Mouse (Mus musculus): ENCODE measurements around the gene Lrrc8b. TPM values are rescaled to one million over a fixed set of nuclear protein-coding genes. Genes with fewer than 3 reads are reported as not detected.

The Lrrc8b gene
- polyA plus RNA-seq, 1 experiment from 2014 or later: 11.8 TPM

- Histone ChIP-seq H3K27me3 (ENCODE audit: control insufficient read depth, insufficient read depth, low read length) (no peaks in the 10 kb centered on the region), H3K4me1 (replicated peaks; ENCODE audit: control insufficient read depth, insufficient read depth, low read length) (no peaks in the 10 kb centered on the region), H3K9ac (ENCODE audit: low read length) (no peak overlapping the region), H3K4me3 (ENCODE audit: low read depth, low read length) (no peak overlapping the region), H3K9me3 (ENCODE audit: control insufficient read depth, low read length) (no peaks in the 10 kb centered on the region), H3K4me2 (ENCODE audit: low read depth, low read length, severe bottlenecking) (no peak overlapping the region), H3K27ac (ENCODE audit: low read depth, low read length) (no peak overlapping the region), H3K36me3 (ENCODE audit: control insufficient read depth, insufficient read depth, low read length) (no peaks in the 10 kb centered on the region)
- ATAC-seq (replicated peaks; ENCODE audit: low FRiP score): no peak
- WGBS: 82% methylated on average over 5 of the region's 5 CpGs
- DNase-seq (ENCODE audit: low spot score): no peak
Observed at GRCm38 (mm10) chr5:105460551-105460950, 45.0 kb downstream of the Lrrc8b start.

- 94% methylated on average over 1 of the region's 1 CpGs for WGBS
- Histone ChIP-seq H3K27ac (ENCODE audit: low read depth, low read length) (no peak overlapping the region), H3K9me3 (ENCODE audit: control insufficient read depth, low read length) (no peaks in the 10 kb centered on the region), H3K36me3 (ENCODE audit: control insufficient read depth, insufficient read depth, low read length) (no peaks in the 10 kb centered on the region), H3K4me2 (ENCODE audit: low read depth, low read length, severe bottlenecking) (no peak overlapping the region), H3K9ac (ENCODE audit: low read length) (no peak overlapping the region), H3K4me3 (ENCODE audit: low read depth, low read length) (no peak overlapping the region), H3K27me3 (ENCODE audit: control insufficient read depth, insufficient read depth, low read length) (no peaks in the 10 kb centered on the region), H3K4me1 (replicated peaks; ENCODE audit: control insufficient read depth, insufficient read depth, low read length) (no peaks in the 10 kb centered on the region)
- DNase-seq (ENCODE audit: low spot score): no peak
- no peak for ATAC-seq (replicated peaks; ENCODE audit: low FRiP score)
Observed at GRCm38 (mm10) chr5:105461076-105461475, 45.5 kb downstream of the Lrrc8b start.

DNA sequence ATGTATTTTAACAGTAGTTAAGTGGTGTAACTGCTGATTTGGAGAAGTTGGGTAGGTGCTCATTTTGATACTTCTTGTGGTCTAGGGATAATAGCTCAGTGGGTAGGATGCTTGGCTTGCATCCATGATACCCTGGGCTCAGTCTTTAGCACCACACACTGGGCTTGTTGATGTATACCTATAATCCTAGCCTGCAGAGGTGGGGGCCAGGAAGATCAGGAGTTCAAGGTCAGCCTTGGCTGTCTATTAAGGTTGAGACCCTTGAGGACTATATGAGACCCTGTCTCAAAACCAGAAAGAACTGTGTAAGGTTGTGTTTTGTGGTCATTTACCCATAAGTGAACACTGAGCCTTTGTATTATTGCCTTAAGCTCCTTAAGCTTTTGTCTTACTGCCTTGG lies 49.1 kb downstream of the Lrrc8b start:
- no peak for DNase-seq (ENCODE audit: low spot score)
- Histone ChIP-seq H3K27me3 (ENCODE audit: control insufficient read depth, insufficient read depth, low read length) (no peaks in the 10 kb centered on the region), H3K4me3 (ENCODE audit: low read depth, low read length) (no peak overlapping the region), H3K36me3 (ENCODE audit: control insufficient read depth, insufficient read depth, low read length) (no peaks in the 10 kb centered on the region), H3K9ac (ENCODE audit: low read length) (no peak overlapping the region), H3K9me3 (ENCODE audit: control insufficient read depth, low read length) (no peaks in the 10 kb centered on the region), H3K27ac (ENCODE audit: low read depth, low read length) (no peak overlapping the region), H3K4me1 (replicated peaks; ENCODE audit: control insufficient read depth, insufficient read depth, low read length) (no peaks in the 10 kb centered on the region), H3K4me2 (ENCODE audit: low read depth, low read length, severe bottlenecking) (no peak overlapping the region)
- no peak for ATAC-seq (replicated peaks; ENCODE audit: low FRiP score)

GRCm38 (mm10) chr5:105465550-105465949 lies 50.0 kb downstream of the Lrrc8b start:
- WGBS: 95% methylated on average over 8 of the region's 8 CpGs
- no peak overlapping the region for H3K9ac ChIP-seq (ENCODE audit: low read length)
- H3K27me3 ChIP-seq (ENCODE audit: control insufficient read depth, insufficient read depth, low read length): no peaks in the 10 kb centered on the region
- no peaks in the 10 kb centered on the region for H3K4me1 ChIP-seq (replicated peaks; ENCODE audit: control insufficient read depth, insufficient read depth, low read length)
- H3K4me2 ChIP-seq (ENCODE audit: low read depth, low read length, severe bottlenecking): no peak overlapping the region
- H3K27ac ChIP-seq (ENCODE audit: low read depth, low read length): no peak overlapping the region
- DNase-seq (ENCODE audit: low spot score) (no peak), ATAC-seq (replicated peaks; ENCODE audit: low FRiP score) (no peak)
- no peaks in the 10 kb centered on the region for H3K9me3 ChIP-seq (ENCODE audit: control insufficient read depth, low read length)
- H3K36me3 ChIP-seq (ENCODE audit: control insufficient read depth, insufficient read depth, low read length): no peaks in the 10 kb centered on the region
- no peak overlapping the region for H3K4me3 ChIP-seq (ENCODE audit: low read depth, low read length)

GRCm38 (mm10) chr5:105466471-105466902 lies 50.9 kb downstream of the Lrrc8b start:
- Histone ChIP-seq H3K4me3 (ENCODE audit: low read depth, low read length) (no peak overlapping the region), H3K27ac (ENCODE audit: low read depth, low read length) (no peak overlapping the region), H3K9ac (ENCODE audit: low read length) (no peak overlapping the region), H3K9me3 (ENCODE audit: control insufficient read depth, low read length) (no peaks in the 10 kb centered on the region), H3K4me2 (ENCODE audit: low read depth, low read length, severe bottlenecking) (no peak overlapping the region), H3K27me3 (ENCODE audit: control insufficient read depth, insufficient read depth, low read length) (no peaks in the 10 kb centered on the region), H3K4me1 (replicated peaks; ENCODE audit: control insufficient read depth, insufficient read depth, low read length) (no peaks in the 10 kb centered on the region), H3K36me3 (ENCODE audit: control insufficient read depth, insufficient read depth, low read length) (no peaks in the 10 kb centered on the region)
- no peak for DNase-seq (ENCODE audit: low spot score)
- ATAC-seq (replicated peaks; ENCODE audit: low FRiP score): no peak
- WGBS: 96% methylated on average over 7 of the region's 7 CpGs

- WGBS: 78% methylated on average over 10 of the region's 10 CpGs
- Histone ChIP-seq H3K4me1 (replicated peaks; ENCODE audit: control insufficient read depth, insufficient read depth, low read length) (no peaks in the 10 kb centered on the region), H3K27ac (ENCODE audit: low read depth, low read length) (no peak overlapping the region), H3K9me3 (ENCODE audit: control insufficient read depth, low read length) (no peaks in the 10 kb centered on the region), H3K36me3 (ENCODE audit: control insufficient read depth, insufficient read depth, low read length) (no peaks in the 10 kb centered on the region), H3K4me2 (ENCODE audit: low read depth, low read length, severe bottlenecking) (no peak overlapping the region), H3K4me3 (ENCODE audit: low read depth, low read length) (no peak overlapping the region), H3K27me3 (ENCODE audit: control insufficient read depth, insufficient read depth, low read length) (no peaks in the 10 kb centered on the region), H3K9ac (ENCODE audit: low read length) (no peak overlapping the region)
- no peak for ATAC-seq (replicated peaks; ENCODE audit: low FRiP score)
- no peak for DNase-seq (ENCODE audit: low spot score)
Observed at GRCm38 (mm10) chr5:105467271-105467670, 51.7 kb downstream of the Lrrc8b start.

DNA sequence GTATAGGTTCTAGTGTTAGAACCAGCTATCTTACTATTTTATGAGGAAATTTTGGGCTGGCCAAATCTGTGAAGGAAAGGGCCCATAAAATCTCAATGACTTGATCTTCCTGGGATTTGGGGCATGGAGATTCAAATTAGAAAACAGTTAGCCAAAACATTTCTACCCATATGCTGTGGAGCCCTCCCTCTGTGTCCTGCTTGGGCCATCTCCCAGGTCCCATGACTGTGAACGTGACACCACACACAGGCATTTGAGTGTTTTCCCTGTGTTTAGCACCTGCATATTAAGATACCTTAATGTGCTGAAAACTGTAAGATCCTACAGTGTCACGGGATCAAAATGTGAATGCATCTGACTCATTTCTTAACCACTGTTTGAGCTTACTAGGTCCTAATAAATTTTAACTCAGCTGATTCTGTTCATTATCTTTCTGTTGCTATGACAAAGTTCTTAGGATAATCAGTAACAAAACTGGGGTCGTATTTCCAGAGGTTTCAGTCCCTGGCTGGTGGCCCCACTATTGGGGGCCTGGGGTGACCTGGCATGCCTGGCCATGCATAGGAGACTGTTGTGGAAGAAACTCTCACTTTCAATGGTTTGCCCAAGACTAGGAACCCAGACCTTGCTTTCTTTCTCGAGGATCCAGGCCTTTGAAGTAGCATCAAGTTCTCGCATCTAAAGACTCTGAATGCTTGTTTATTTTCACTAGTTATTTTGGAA lies 57.6 kb downstream of the Lrrc8b start:
- DNase-seq (ENCODE audit: low spot score) (no peak), ATAC-seq (replicated peaks; ENCODE audit: low FRiP score) (no peak)
- no peaks in the 10 kb centered on the region for H3K27me3 ChIP-seq (ENCODE audit: control insufficient read depth, insufficient read depth, low read length)
- WGBS: 77% methylated on average over 5 of the region's 5 CpGs
- H3K27ac ChIP-seq (ENCODE audit: low read depth, low read length): no peak overlapping the region
- H3K36me3 ChIP-seq (ENCODE audit: control insufficient read depth, insufficient read depth, low read length): no peaks in the 10 kb centered on the region
- H3K9ac ChIP-seq (ENCODE audit: low read length): no peak overlapping the region
- H3K4me1 ChIP-seq (replicated peaks; ENCODE audit: control insufficient read depth, insufficient read depth, low read length): no peaks in the 10 kb centered on the region
- H3K9me3 ChIP-seq (ENCODE audit: control insufficient read depth, low read length): no peaks in the 10 kb centered on the region
- no peak overlapping the region for H3K4me2 ChIP-seq (ENCODE audit: low read depth, low read length, severe bottlenecking)
- H3K4me3 ChIP-seq (ENCODE audit: low read depth, low read length): no peak overlapping the region

GRCm38 (mm10) chr5:105477527-105477926 lies 62.0 kb downstream of the Lrrc8b start:
- H3K9me3 ChIP-seq (ENCODE audit: control insufficient read depth, low read length): no peaks in the 10 kb centered on the region
- H3K27me3 ChIP-seq (ENCODE audit: control insufficient read depth, insufficient read depth, low read length): no peaks in the 10 kb centered on the region
- H3K4me3 ChIP-seq (ENCODE audit: low read depth, low read length): no peak overlapping the region
- ATAC-seq (replicated peaks; ENCODE audit: low FRiP score) (no peak), DNase-seq (ENCODE audit: low spot score) (no peak)
- 93% methylated on average over 9 of the region's 9 CpGs for WGBS
- no peak overlapping the region for H3K9ac ChIP-seq (ENCODE audit: low read length)
- H3K27ac ChIP-seq (ENCODE audit: low read depth, low read length): no peak overlapping the region
- no peaks in the 10 kb centered on the region for H3K4me1 ChIP-seq (replicated peaks; ENCODE audit: control insufficient read depth, insufficient read depth, low read length)
- no peak overlapping the region for H3K4me2 ChIP-seq (ENCODE audit: low read depth, low read length, severe bottlenecking)
- H3K36me3 ChIP-seq (ENCODE audit: control insufficient read depth, insufficient read depth, low read length): peaks cover 6% of the 10 kb centered on the region; the same call in 1 of the 2 replicates

- Histone ChIP-seq H3K4me3 (ENCODE audit: low read depth, low read length) (no peak overlapping the region), H3K9ac (ENCODE audit: low read length) (no peak overlapping the region), H3K4me2 (ENCODE audit: low read depth, low read length, severe bottlenecking) (no peak overlapping the region), H3K4me1 (replicated peaks; ENCODE audit: control insufficient read depth, insufficient read depth, low read length) (no peaks in the 10 kb centered on the region), H3K27me3 (ENCODE audit: control insufficient read depth, insufficient read depth, low read length) (no peaks in the 10 kb centered on the region), H3K36me3 (ENCODE audit: control insufficient read depth, insufficient read depth, low read length) (peaks cover 6% of the 10 kb centered on the region; the same call in 1 of the 2 replicates), H3K9me3 (ENCODE audit: control insufficient read depth, low read length) (no peaks in the 10 kb centered on the region), H3K27ac (ENCODE audit: low read depth, low read length) (no peak overlapping the region)
- DNase-seq (ENCODE audit: low spot score) (no peak), ATAC-seq (replicated peaks; ENCODE audit: low FRiP score) (no peak)
- WGBS: 88% methylated on average over 13 of the region's 13 CpGs
Observed at GRCm38 (mm10) chr5:105479673-105480072, 64.1 kb downstream of the Lrrc8b start.
